Mouse (Mus musculus) hindbrain, embryonic 11.5 days (tissue): ENCODE results near the gene Tbc1d10a. TPM values are rescaled to one million over a fixed set of nuclear protein-coding genes. Genes with fewer than 3 reads are reported as not detected.
A peak's percentile ranks its signal among the peaks of the same experiment; 100 is the strongest.
"Not testable (repeated sequence)": the region's sequence is repeated elsewhere in the genome, so short reads cannot be mapped to it uniquely, and the experiment has no call there.

Source experiments
- ATAC-seq: fragments of 200-750 bp; cut with Nextera tagmentation; 2 replicates; pipeline ENCODE4 v1.8.0; 2017; ENCODE audit warnings: mild to moderate bottlenecking, moderate TSS enrichment, moderate library complexity; ENCODE audit not compliant: low FRiP score
- DNase-seq: peaks from one replicate; pipeline ENCODE4 v3.0.0-alpha.2; 2015; ENCODE audit warnings: low spot score
- H3K27ac ChIP-seq: fragments of 300-500 bp; sonication (generic); 2 replicates; pipeline ENCODE4 v1.5.1; 2014; ENCODE audit warnings: mild to moderate bottlenecking, low read depth, low read length
- H3K27me3 ChIP-seq: fragments of 300-500 bp; sonication (generic); 2 replicates; pipeline ENCODE4 v1.6.1; 2014; ENCODE audit warnings: mild to moderate bottlenecking, low read length, moderate library complexity, mixed read lengths; ENCODE audit not compliant: control insufficient read depth, insufficient read depth
- H3K36me3 ChIP-seq: fragments of 300-500 bp; sonication (generic); 2 replicates; pipeline ENCODE4 v1.6.1; 2014; ENCODE audit warnings: mild to moderate bottlenecking, low read length, moderate library complexity, mixed read lengths; ENCODE audit not compliant: control insufficient read depth, insufficient read depth
- H3K4me1 ChIP-seq: fragments of 300-500 bp; sonication (generic); replicated peaks from 2 replicates; pipeline ENCODE4 v1.6.1; 2014; ENCODE audit warnings: low read length, mixed read lengths; ENCODE audit not compliant: control insufficient read depth, insufficient read depth
- H3K4me2 ChIP-seq: fragments of 300-500 bp; sonication (generic); replicated peaks from 2 replicates; pipeline ENCODE4 v1.6.1; 2014; ENCODE audit warnings: mild to moderate bottlenecking, low read depth, low read length
- H3K4me3 ChIP-seq: fragments of 300-500 bp; sonication (generic); 2 replicates; pipeline ENCODE4 v1.5.1; 2014; ENCODE audit warnings: low read depth, low read length
- H3K9ac ChIP-seq: fragments of 300-500 bp; sonication (generic); 2 replicates; pipeline ENCODE4 v1.6.1; 2014; ENCODE audit warnings: low read depth, low read length
- H3K9me3 ChIP-seq: fragments of 300-500 bp; sonication (generic); 2 replicates; pipeline ENCODE4 v1.6.1; 2016; ENCODE audit warnings: low read length; ENCODE audit not compliant: control insufficient read depth
- WGBS: fragments of 180-500 bp; shearing (Covaris S2); extraction: QIAGEN DNeasy Blood & Tissue Kit; methylation state at CpG from one replicate; pipeline ENCODE4 v1.1.7; 2014; 5-methylcytosine and 5-hydroxymethylcytosine counted together
- polyA plus RNA-seq: library from polyadenylated mRNA; unstranded; fragments of >200 nt; fragmentation: Nextera tagmentation; extraction: Ambion mirVana; gene quantifications from 2 replicates; pipeline ENCODE4 v1.2.1, GENCODE M21; 2014

The Tbc1d10a gene
- polyA plus RNA-seq, 1 experiment from 2014 or later, result 13.8 TPM

GRCm38 (mm10) chr11:4166467-4167090 lies 20.0 kb upstream of the Tbc1d10a start:
- DNase-seq (no peak), ATAC-seq (no peak)
- H3K4me3 ChIP-seq, result no peak overlapping the region
- no peaks in the 10 kb centered on the region for H3K27me3 ChIP-seq
- H3K27ac ChIP-seq, result no peak overlapping the region
- WGBS, result 93% methylated on average over 7 of the region's 7 CpGs
- H3K4me1 ChIP-seq, result peaks cover 6% of the 10 kb centered on the region; the same call in 1 of the 2 replicates
- no peaks in the 10 kb centered on the region for H3K9me3 ChIP-seq
- peaks cover 17% of the 10 kb centered on the region for H3K36me3 ChIP-seq
- H3K4me2 ChIP-seq, result no peak overlapping the region
- H3K9ac ChIP-seq, result no peak overlapping the region

- Histone ChIP-seq H3K4me3 (no peak overlapping the region), H3K4me2 (no peak overlapping the region), H3K27me3 (no peaks in the 10 kb centered on the region), H3K36me3 (peaks cover 37% of the 10 kb centered on the region), H3K27ac (no peak overlapping the region), H3K4me1 (no peaks in the 10 kb centered on the region), H3K9me3 (no peaks in the 10 kb centered on the region), H3K9ac (no peak overlapping the region)
- no peak for DNase-seq
- WGBS, result 91% methylated on average over 5 of the region's 5 CpGs
- ATAC-seq, result no peak
Observed at GRCm38 (mm10) chr11:4174586-4174985, 12.0 kb upstream of the Tbc1d10a start.

- DNase-seq (no peak), ATAC-seq (no peak)
- Histone ChIP-seq H3K9ac (no peak overlapping the region), H3K36me3 (peaks cover 40% of the 10 kb centered on the region), H3K9me3 (no peaks in the 10 kb centered on the region), H3K4me1 (no peaks in the 10 kb centered on the region), H3K27ac (no peak overlapping the region), H3K4me2 (no peak overlapping the region), H3K4me3 (no peak overlapping the region), H3K27me3 (no peaks in the 10 kb centered on the region)
- WGBS, result 84% methylated on average over 4 of the region's 4 CpGs
Observed at GRCm38 (mm10) chr11:4177716-4178115, 8.9 kb upstream of the Tbc1d10a start.

- ATAC-seq (no peak), DNase-seq (no peak)
- H3K4me3 ChIP-seq, result no peak overlapping the region
- no peaks in the 10 kb centered on the region for H3K4me1 ChIP-seq
- no peaks in the 10 kb centered on the region for H3K9me3 ChIP-seq
- WGBS, result 23% methylated on average over 1 of the region's 1 CpGs
- H3K27ac ChIP-seq, result no peak overlapping the region
- H3K9ac ChIP-seq, result no peak overlapping the region
- peaks cover 10% of the 10 kb centered on the region for H3K36me3 ChIP-seq
- no peak overlapping the region for H3K4me2 ChIP-seq
- H3K27me3 ChIP-seq, result no peaks in the 10 kb centered on the region
Observed at GRCm38 (mm10) chr11:4182061-4182460, 4.5 kb upstream of the Tbc1d10a start.

- Histone ChIP-seq H3K4me2 (no peak overlapping the region), H3K36me3 (peaks cover 3% of the 10 kb centered on the region; the same call in 1 of the 2 replicates)
Observed at GRCm38 (mm10) chr11:4183511-4183910, 3.1 kb upstream of the Tbc1d10a start.

GRCm38 (mm10) chr11:4184251-4184952 lies 2.2 kb upstream of the Tbc1d10a start:
- no peaks in the 10 kb centered on the region for H3K27me3 ChIP-seq
- no peak for ATAC-seq
- H3K4me1 ChIP-seq, result no peaks in the 10 kb centered on the region; the same call in 1 of the 2 replicates
- DNase-seq, result no peak
- H3K4me3 ChIP-seq, result no peak overlapping the region
- H3K9ac ChIP-seq, result no peak overlapping the region
- H3K9me3 ChIP-seq, result no peaks in the 10 kb centered on the region
- 78% methylated on average over 4 of the region's 4 CpGs for WGBS
- H3K36me3 ChIP-seq, result 0 out of 2 replicates have a peak, but pooled peaks cover 3% of the 10 kb centered on the region
- H3K4me2 ChIP-seq, result no peak overlapping the region
- H3K27ac ChIP-seq, result no peak overlapping the region

More at GRCm38 (mm10) chr11:4183511-4183910, 3.1 kb upstream of the Tbc1d10a start:
- Histone ChIP-seq H3K9ac (no peak overlapping the region), H3K27me3 (no peaks in the 10 kb centered on the region), H3K4me1 (no peaks in the 10 kb centered on the region; the same call in 1 of the 2 replicates), H3K27ac (no peak overlapping the region), H3K4me3 (no peak overlapping the region), H3K9me3 (no peaks in the 10 kb centered on the region)
- ATAC-seq, result no peak
- no peak for DNase-seq

- H3K27me3 ChIP-seq, H3K27ac ChIP-seq, H3K4me1 ChIP-seq, H3K9me3 ChIP-seq, DNase-seq, H3K9ac ChIP-seq, H3K36me3 ChIP-seq, H3K4me2 ChIP-seq, ATAC-seq, H3K4me3 ChIP-seq: not testable (repeated sequence)
- 88% methylated on average over 6 of the region's 6 CpGs for WGBS
Observed at GRCm38 (mm10) chr11:4185480-4185879, 1.1 kb upstream of the Tbc1d10a start.

- no peaks in the 10 kb centered on the region for H3K9me3 ChIP-seq
- peak overlapping the region; percentile 61 for H3K4me3 ChIP-seq
- WGBS, result 13% methylated on average over 9 of the region's 9 CpGs
- ATAC-seq (0 out of 2 replicates have a peak, but pooled peaks have one; percentile 8), DNase-seq (no peak)
- H3K36me3 ChIP-seq, result no peaks in the 10 kb centered on the region
- H3K27ac ChIP-seq, result no peak overlapping the region
- peak overlapping the region; percentile 77 for H3K9ac ChIP-seq
- no peaks in the 10 kb centered on the region for H3K27me3 ChIP-seq
- H3K4me1 ChIP-seq, result no peaks in the 10 kb centered on the region; the same call in 1 of the 2 replicates
- peak overlapping the region; percentile 84 for H3K4me2 ChIP-seq
Observed at GRCm38 (mm10) chr11:4187318-4187700, 720 bp downstream of the Tbc1d10a start.

GRCm38 (mm10) chr11:4189182-4189581 lies 2.6 kb downstream of the Tbc1d10a start:
- Histone ChIP-seq H3K4me1 (no peaks in the 10 kb centered on the region; the same call in 1 of the 2 replicates), H3K36me3 (no peaks in the 10 kb centered on the region), H3K27ac (no peak overlapping the region), H3K27me3 (no peaks in the 10 kb centered on the region), H3K4me3 (no peak overlapping the region), H3K4me2 (no peak overlapping the region), H3K9ac (no peak overlapping the region), H3K9me3 (no peaks in the 10 kb centered on the region)
- ATAC-seq (no peak), DNase-seq (no peak)
- 90% methylated on average over 6 of the region's 6 CpGs for WGBS
